Mouse (Mus musculus) Patski (cell line): Measurements from ENCODE around the gene Kntc1. TPM values are rescaled to one million over a fixed set of nuclear protein-coding genes. Genes with fewer than 3 reads are reported as not detected.
"Not testable (repeated sequence)": the region's sequence is repeated elsewhere in the genome, so short reads cannot be mapped to it uniquely, and the experiment has no call there.

Experiments used
- ATAC-seq: fragments of 100-300 bp; one replicate; pipeline ENCODE4 v1.8.0; 2021
- CTCF ChIA-PET: fragments of 350-600 bp; sonication (Branson Sonifier 250); formaldehyde crosslinking; loops from one replicate; lab custom pipeline; 2022; ENCODE audit warnings: inconsistent platforms; lab: Charles Lee
- POLR2A ChIA-PET: fragments of 350-600 bp; sonication (Branson Sonifier 250); formaldehyde crosslinking; loops from one replicate; lab custom pipeline; 2022; ENCODE audit warnings: antibody characterized with exemption, inconsistent platforms; lab: Charles Lee
- DNase-seq: peaks from one replicate; pipeline ENCODE4 v3.0.0-alpha.2; 2011; ENCODE audit warnings: low read depth, low spot score
- H3K27me3 ChIP-seq: fragments of 371-371 bp; one replicate; pipeline ENCODE4 v1.5.1; 2021
- CTCF ChIP-seq: fragments of 100-300 bp; IDR thresholded peaks from one replicate; pipeline ENCODE4 v1.5.1; 2021
- in situ Hi-C: fragments of 300-500 bp; cut with MboI; formaldehyde crosslinking; loops from 3 replicates; pipeline ENCODE4 v1.11.1; 2018; ENCODE audit warnings: low pct_unique_long_range_greater_than_20kb, mixed read lengths
- polyA plus RNA-seq: library from polyadenylated mRNA; unstranded; gene quantifications from one replicate; pipeline ENCODE4 v1.2.3, GENCODE M21; 2021

The Kntc1 gene
- polyA plus RNA-seq, result 25.5 TPM

GRCm38 (mm10) chr5:123749065-123750064, at the start of gene Kntc1, which contains the start of gene Rsrc2:
Gene Kntc1, plus strand, starts transcription at chr5:123749716.
Gene Rsrc2, minus strand, starts transcription at chr5:123749414.
- DNase-seq (peak; percentile 99), ATAC-seq (peak; percentile 81)
- in situ Hi-C loops, result no loop called here
- no peaks in the 10 kb centered on the region for H3K27me3 ChIP-seq
- CTCF ChIA-PET, result interaction anchor here (0.8 to 1.0 kb wide), 2 partner anchors 18 to 20 kb away, joined by 3 read pairs; no protein-coding TSS in a partner anchor
- POLR2A ChIA-PET, result interaction anchor here (0.6 to 2.0 kb wide), 12 partner anchors 8 to 462 kb away, joined by 3 to 12 read pairs (median 4); partner anchors contain the start of gene Zcchc8
- TF ChIP-seq CTCF, result peak; percentile 32

- ATAC-seq, result no peak
- CTCF ChIA-PET, result interaction anchor here (0.8 to 3.3 kb wide), 7 partner anchors 10 to 73 kb away, joined by 3 to 30 read pairs (median 7); partner anchors contain the start of gene Clip1
- DNase-seq, result no peak
- POLR2A ChIA-PET, result interaction anchor here (0.9 to 1.1 kb wide), 2 partner anchors 16 to 20 kb away, joined by 3 to 6 read pairs; partner anchors contain the start of gene Clip1
- no peaks in the 10 kb centered on the region for H3K27me3 ChIP-seq
- in situ Hi-C loops, result no loop called here
- TF ChIP-seq CTCF, result no peak
Observed at GRCm38 (mm10) chr5:123700625-123701024, 48.9 kb upstream of the Kntc1 start.

GRCm38 (mm10) chr5:123708598-123708997, 40.9 kb upstream of the Kntc1 start:
- no peak for DNase-seq
- ChIA-PET CTCF (interaction anchor here (1.0 kb wide), 1 partner anchor 28 kb away, joined by 3 read pairs; no protein-coding TSS in a partner anchor), POLR2A (no interaction called here)
- in situ Hi-C loops, result no loop called here
- no peaks in the 10 kb centered on the region for H3K27me3 ChIP-seq
- TF ChIP-seq CTCF, result no peak
- no peak for ATAC-seq

- DNase-seq, result no peak
- ChIA-PET CTCF (interaction anchor here (1.0 to 2.0 kb wide), 2 partner anchors 10 to 27 kb away, joined by 3 to 8 read pairs; no protein-coding TSS in a partner anchor), POLR2A (no interaction called here)
- TF ChIP-seq CTCF, result no peak
- H3K27me3 ChIP-seq, result no peaks in the 10 kb centered on the region
- in situ Hi-C loops, result no loop called here
- ATAC-seq, result no peak
Observed at GRCm38 (mm10) chr5:123709571-123709970, 39.9 kb upstream of the Kntc1 start.

GRCm38 (mm10) chr5:123713782-123714181, 35.7 kb upstream of the Kntc1 start:
- no peak for DNase-seq
- POLR2A ChIA-PET, result interaction anchor here (1.5 kb wide), 1 partner anchor 9 kb away, joined by 6 read pairs; no protein-coding TSS in a partner anchor
- in situ Hi-C loops, result no loop called here
- CTCF ChIA-PET, result interaction anchor here (0.8 to 1.3 kb wide), 2 partner anchors 9 to 14 kb away, joined by 3 to 4 read pairs; no protein-coding TSS in a partner anchor
- no peak for TF ChIP-seq CTCF
- H3K27me3 ChIP-seq, result no peaks in the 10 kb centered on the region
- ATAC-seq, result no peak

GRCm38 (mm10) chr5:123714622-123715021, 34.9 kb upstream of the Kntc1 start:
- CTCF ChIA-PET, result interaction anchor here (0.8 to 1.5 kb wide), 3 partner anchors 10 to 104 kb away, joined by 3 to 4 read pairs (median 4); no protein-coding TSS in a partner anchor
- H3K27me3 ChIP-seq, result no peaks in the 10 kb centered on the region
- no peak for TF ChIP-seq CTCF
- POLR2A ChIA-PET, result no interaction called here
- no peak for DNase-seq
- in situ Hi-C loops, result no loop called here
- ATAC-seq, result no peak

GRCm38 (mm10) chr5:123720328-123721311, 28.9 kb upstream of the Kntc1 start, which contains the start of gene Zcchc8:
Gene Zcchc8, minus strand, starts transcription at chr5:123721100.
- no peak for TF ChIP-seq CTCF
- H3K27me3 ChIP-seq, result no peaks in the 10 kb centered on the region
- in situ Hi-C loops, result no loop called here
- CTCF ChIA-PET, result interaction anchor here (1.4 kb wide), 1 partner anchor 90 kb away, joined by 3 read pairs; no protein-coding TSS in a partner anchor
- ATAC-seq, result peak; percentile 91
- POLR2A ChIA-PET, result interaction anchor here (0.6 to 1.9 kb wide), 8 partner anchors 10 to 96 kb away, joined by 3 to 12 read pairs (median 4); no protein-coding TSS in a partner anchor
- DNase-seq, result peak; percentile 96

GRCm38 (mm10) chr5:123723816-123724215, 25.7 kb upstream of the Kntc1 start:
- ATAC-seq, H3K27me3 ChIP-seq, in situ Hi-C loops, DNase-seq: not testable (repeated sequence)
- ChIA-PET CTCF (interaction anchor here (2.0 kb wide), 1 partner anchor 20 kb away, joined by 4 read pairs; no protein-coding TSS in a partner anchor), POLR2A (interaction anchor here (0.7 to 1.4 kb wide), 2 partner anchors 25 to 364 kb away, joined by 4 to 8 read pairs; partner anchors contain the start of gene Rsrc2)

GRCm38 (mm10) chr5:123730981-123731380, 18.5 kb upstream of the Kntc1 start:
- ChIA-PET CTCF (interaction anchor here (0.8 to 2.3 kb wide), 4 partner anchors 8 to 32 kb away, joined by 3 to 7 read pairs (median 6); partner anchors contain the start of genes Kntc1 and Rsrc2), POLR2A (interaction anchor here (1.5 kb wide), 1 partner anchor 10 kb away, joined by 9 read pairs; the partner anchor contains the start of gene Zcchc8)
- H3K27me3 ChIP-seq, result no peaks in the 10 kb centered on the region
- in situ Hi-C loops, result no loop called here
- DNase-seq, result no peak
- ATAC-seq, result no peak
- TF ChIP-seq CTCF, result no peak
